Mouse (Mus musculus): ENCODE measurements around the gene Mknk1. TPM values are rescaled to one million over a fixed set of nuclear protein-coding genes. Genes with fewer than 3 reads are reported as not detected.
A peak's percentile ranks its signal among the peaks of the same experiment; 100 is the strongest.

The Mknk1 gene
- total RNA-seq, 1 experiment from 2014 or later: 29.3 TPM

DNA sequence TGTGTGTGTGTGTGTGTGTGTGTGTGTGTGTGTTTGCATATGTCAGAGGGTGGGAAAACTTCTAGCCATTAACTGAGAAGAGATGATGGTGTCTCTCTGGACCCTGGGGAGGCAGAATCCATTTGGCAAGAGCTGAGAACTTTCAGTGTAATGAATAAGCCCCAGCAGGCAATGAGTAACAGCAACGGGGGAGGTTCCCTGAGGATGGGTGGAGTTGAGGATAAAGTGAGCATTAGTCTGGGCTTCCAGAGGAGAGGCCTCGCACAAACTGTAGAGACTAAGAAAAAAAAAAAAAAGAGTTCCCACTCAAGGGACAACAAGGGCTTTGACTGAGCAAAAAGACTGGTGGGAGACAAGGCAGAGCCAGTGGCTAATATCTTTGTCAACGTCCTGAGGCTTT lies 55.3 kb downstream of the Mknk1 start:
- DNase-seq: no peak

DNA sequence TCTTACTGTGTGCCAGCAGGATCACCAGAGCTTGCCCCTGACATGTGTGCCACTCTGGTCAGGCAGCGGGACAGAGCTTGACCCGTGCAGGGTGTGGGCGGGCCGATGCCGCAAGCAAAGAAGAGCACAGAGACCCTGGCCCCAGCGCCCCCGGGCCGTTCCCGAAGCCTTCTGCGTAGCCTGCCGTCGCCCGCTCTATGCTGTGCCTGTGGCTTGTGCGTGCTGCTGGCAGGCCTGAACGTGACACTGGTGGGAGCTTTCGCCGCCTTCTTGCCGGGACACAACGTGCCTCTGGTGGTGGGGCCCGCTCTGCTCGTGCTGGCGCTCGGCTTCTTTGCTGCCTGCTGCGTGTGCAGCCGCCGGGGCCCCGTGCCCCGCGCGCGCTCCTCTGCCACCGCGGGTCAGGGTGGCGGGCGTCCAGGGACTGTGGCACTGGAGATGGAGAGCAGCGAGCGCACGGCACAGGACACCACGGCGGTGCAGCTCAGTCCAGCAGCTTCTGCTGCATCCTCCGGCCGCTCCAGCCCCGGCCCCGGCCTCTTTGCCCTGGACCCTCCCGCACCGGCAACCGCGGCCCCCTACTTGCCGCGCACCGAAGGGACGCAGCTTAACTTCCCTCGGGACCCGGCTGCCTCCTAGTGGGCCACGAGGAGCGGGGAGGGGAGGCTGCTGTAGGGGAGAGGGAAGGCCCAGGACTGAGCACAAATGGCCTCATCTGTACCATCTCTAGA lies 59.1 kb downstream of the Mknk1 start:
- peak; percentile 44 for DNase-seq

DNA sequence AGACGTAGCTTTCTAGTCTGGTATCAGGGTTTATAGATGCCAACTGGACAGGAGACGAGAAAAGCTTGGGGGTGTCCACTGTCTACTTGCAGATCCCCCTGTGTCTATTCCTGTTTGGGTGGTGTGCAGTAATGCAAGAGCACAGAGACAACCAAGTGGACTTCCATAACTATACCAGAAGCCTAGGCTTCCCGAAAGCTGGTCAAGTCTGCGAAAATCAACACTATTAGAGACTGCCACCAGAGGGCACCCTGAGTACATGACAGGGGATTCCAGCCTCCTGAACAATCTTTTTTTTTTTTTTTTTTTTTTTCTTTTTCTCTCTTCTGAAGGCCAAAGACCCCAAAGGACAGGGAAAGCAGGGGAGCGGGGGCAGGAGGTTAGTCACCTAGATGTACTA lies 63.8 kb downstream of the Mknk1 start:
- peak; percentile 88 for DNase-seq

DNA sequence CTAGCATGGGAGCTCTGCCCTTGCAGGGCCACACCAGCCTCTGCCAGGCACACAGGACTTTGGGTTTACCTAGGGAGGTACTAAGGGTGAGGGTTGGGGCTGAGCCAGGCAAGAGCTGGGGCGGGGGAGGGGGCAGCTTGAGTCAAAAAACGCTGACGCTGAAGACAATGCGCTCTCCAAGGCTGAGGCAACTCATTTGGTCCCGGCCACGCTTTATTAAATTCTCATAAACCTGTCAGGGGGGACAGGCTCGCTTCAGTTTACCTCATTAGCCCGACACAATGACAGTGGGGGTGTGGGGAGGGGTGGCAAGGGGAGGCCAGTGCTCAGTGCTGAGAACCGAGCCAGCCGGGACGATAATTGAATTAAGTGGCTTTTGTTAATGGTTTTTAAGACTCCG lies 65.4 kb downstream of the Mknk1 start:
- DNase-seq: no peak

DNA sequence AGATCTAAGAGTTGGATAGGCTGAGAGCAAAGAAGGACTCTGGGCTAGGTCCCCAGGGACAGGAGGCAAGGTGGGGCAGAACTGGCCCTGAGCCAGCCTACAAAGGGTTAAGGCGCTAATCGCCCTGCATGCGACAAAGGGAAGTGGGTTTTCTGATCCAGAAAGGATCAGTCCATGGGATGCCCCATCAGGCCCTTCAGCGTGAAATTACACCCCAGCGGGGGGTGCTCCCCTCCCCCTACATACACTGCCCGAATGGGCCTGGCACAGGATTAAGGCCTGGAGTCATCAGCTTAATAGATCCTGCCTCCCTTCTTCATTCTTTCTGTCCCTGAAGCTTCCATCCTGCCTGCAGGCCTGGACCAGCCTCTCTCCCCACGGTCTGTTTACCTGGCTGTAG lies 66.7 kb downstream of the Mknk1 start:
- DNase-seq: no peak

DNA sequence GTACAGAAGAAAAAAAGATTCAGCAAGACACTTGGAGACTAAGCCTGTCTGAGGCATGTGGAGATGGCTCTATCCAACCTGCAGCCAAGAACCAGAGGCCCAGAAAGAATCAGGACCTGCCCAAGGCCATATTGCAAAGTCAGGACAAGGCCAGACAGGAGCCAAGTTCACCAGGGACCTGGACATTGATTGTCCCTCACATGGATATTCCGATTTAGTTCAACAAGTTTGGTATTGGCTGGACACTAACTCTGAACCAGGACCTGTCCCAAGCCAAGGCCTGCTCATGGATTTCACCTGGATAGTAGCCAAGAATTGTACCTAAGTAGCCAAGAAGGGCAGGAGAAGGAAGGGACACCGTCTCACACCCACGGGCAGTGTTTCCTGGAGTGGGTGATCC lies 67.8 kb downstream of the Mknk1 start:
- no peak for DNase-seq

DNA sequence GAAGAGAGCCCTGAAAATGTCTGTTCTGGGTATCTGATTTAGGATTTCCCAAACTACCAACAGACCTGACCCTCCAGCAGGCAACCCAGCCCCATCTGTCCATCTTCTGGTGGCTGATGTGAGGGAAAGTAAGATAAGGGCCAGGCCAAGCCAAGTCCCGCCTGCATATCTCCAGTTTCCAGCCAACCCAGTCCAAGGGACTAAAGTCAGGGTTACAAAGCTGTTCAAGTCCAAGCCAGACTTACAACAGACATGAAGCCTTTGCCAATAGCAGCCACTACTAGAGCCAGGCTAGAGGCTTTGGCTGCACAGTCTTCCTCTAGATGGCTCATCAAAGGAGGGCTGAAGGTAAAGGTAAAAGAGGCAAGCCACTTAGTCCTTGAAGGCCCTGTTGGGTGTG lies 69.0 kb downstream of the Mknk1 start:
- peak; percentile 34 for DNase-seq

DNA sequence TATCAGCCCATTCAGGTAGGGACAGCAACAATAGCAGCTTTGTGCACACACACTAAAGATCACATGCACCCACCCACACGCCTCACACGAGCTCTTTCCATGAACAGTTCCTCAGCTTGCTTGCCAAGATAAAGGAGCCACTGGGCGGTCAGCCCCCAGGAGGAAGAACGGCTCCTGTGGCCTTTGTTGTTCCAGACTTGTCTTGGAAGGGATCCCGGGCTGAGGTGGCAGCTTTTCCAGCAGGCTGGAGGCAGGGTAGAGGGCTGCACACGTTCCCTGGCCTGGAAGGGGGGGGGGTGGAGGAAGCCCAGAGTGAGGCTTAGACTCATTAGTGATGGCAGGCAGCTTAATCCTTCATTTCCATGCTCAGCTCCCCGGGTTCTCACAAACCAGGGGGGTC lies 69.6 kb downstream of the Mknk1 start:
- DNase-seq: peak; percentile 42

DNA sequence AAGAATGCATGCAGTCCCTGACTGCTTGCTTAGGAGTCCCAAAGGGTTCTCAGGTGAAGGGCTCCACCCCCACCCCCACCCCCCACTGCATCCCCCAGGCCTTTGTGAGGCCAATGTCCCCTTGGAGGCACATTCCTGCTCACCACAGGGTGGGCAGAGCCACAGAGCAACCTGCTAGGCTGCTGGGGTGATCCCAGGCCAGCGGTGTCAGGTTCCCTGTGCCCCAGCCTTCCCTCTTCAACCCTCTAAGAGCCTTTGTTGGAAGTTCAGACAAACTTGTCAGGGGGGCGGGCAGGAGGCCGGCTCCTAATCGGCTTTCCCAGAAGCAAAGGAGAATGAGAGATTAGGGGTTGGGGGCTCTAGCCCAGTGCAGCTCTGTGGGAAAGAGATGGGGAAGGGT lies 72.6 kb downstream of the Mknk1 start:
- no peak for DNase-seq

DNA sequence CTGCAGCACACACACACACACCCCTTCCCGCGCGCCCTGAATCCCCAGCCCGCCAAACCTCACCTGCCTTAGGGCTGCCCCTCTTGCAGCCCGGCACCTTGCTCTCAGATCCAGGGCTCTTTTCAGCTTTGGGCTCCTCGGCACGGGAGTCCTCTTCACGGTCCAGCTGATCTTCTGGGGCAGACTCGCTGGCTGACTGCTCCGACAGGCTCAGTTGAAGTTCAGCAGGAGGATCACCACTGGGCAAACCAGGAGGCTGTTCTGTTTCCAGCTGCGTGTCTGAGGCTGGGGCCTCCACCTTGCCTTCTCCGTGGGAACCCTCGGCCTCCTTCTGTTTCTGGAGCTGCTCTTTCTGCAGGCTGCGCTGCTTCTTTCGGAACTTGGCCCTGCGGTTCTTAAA lies 80.9 kb downstream of the Mknk1 start:
- no peak for DNase-seq

DNA sequence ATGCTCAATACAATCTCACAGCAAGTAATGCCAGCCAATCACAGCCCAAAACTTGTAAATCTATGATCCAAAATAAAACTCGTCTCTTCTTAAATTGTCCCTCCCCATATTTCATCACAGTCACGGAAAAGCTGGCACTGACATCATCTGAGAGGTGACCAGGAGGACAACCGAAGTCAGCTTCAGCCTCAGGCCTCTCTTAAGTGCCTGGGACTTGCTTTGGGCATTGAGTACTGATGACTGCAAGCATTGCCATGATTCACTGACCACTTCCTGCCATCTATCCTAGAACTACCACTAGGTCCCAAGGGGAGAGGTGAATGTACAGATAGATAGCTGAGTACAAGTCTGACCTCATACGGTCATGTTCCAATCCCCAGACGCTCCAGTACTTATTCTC lies 83.7 kb downstream of the Mknk1 start:
- DNase-seq: no peak

DNA sequence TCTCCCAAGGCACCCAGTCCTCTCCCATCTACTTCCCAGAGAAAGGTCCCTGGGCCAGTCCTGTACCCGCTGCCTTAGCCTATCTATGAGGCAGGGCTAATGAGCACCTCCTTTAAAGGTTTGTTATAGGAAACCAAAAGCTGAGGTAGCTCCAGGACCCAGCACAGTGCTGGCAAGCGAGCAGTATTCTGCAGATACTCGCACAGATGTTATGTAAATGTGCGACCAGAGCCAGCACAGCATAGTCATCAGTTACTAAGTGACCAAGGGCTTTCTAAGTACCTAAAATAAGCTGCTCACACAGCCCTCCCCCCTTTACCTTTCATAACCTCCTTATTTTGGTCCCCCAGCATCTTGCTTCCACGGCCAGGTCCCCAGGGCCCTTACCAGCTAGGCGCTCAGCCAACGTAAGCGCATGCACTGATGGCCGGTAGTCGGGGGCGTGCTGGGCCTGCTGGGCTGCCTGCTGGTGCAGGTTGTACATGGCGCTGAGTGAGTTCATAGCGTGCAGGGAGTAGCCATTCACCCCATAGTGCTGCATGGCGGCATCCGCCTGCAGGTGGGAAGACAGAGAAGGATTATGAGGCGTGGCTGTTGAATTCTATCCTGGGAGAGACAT lies 84.4 kb downstream of the Mknk1 start:
- no peak for DNase-seq

DNA sequence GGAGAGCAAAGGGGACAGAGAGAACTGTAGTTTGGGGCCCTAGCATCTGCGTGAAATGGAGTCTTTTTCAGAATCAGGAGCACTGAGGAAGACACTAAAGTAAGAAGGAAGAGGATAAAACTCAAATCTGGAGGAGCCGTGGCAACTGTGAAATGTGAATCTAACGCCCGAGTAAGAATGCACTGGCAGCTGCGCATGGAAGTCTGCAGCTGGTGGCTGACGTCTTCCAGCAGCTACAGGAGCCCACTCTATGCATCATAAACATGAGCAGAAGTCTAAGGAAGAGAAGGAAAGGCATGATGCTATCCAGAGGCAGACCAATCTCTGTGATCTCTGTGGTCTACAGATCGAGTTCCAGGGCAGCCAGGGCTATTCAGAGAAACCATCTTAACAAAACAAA lies 88.6 kb downstream of the Mknk1 start:
- DNase-seq: no peak

Other genes with a start within 250 kb of the Mknk1 start
- 3.1 and 9.7 TPM in 2 replicates for gene Cyp4a32, start 238.2 kb upstream of the Mknk1 start, total RNA-seq (2021)
- gene Cyp4b1, start 191.5 kb upstream of the Mknk1 start, total RNA-seq (2021): 18.5 and 28.6 TPM in 2 replicates
- 57.2 and 60.1 TPM in 2 replicates for gene Efcab14, start 101.5 kb upstream of the Mknk1 start, total RNA-seq (2021)
- 1.2 and 2.3 TPM in 2 replicates for gene Tex38, start 58.2 kb upstream of the Mknk1 start, total RNA-seq (2021)
- 42.6 and 46.2 TPM in 2 replicates for gene Atpaf1, start 54.4 kb upstream of the Mknk1 start, total RNA-seq (2021)
- gene Mob3c, start 11.1 kb upstream of the Mknk1 start, total RNA-seq (2021): 10.2 and 12.4 TPM in 2 replicates
- not detected in 2 replicates for gene Kncn, start 45.2 kb downstream of the Mknk1 start, total RNA-seq (2021)
- gene 6430628N08Rik, start 51.5 kb downstream of the Mknk1 start, total RNA-seq (2021): not detected in 2 replicates
- not detected in 2 replicates for gene Dmbx1, start 100.7 kb downstream of the Mknk1 start, total RNA-seq (2021)
- 5.6 and 9.9 TPM in 2 replicates for gene Faah, start 178.7 kb downstream of the Mknk1 start, total RNA-seq (2021)
- gene Nsun4, start 214.7 kb downstream of the Mknk1 start, total RNA-seq (2021): 23.8 and 25.3 TPM in 2 replicates
- gene Uqcrh, start 235.9 kb downstream of the Mknk1 start, total RNA-seq (2021): 944 and 957 TPM in 2 replicates
- gene Lrrc41, start 236.1 kb downstream of the Mknk1 start, total RNA-seq (2021): 61.8 and 67.4 TPM in 2 replicates